In genomic region chr13:93306545-93306944, GRCm38 (mm10) we compare ENCODE assay signal across 11 mouse cellular contexts. TPM values are rescaled to one million over a fixed set of nuclear protein-coding genes. Genes with fewer than 3 reads are reported as not detected.
DNase-seq lines count a peak whose midpoint lies in the region; ATAC-seq and TF ChIP-seq lines count a peak whose summit lies in the region.
"Had no signal": no experiment of that assay in that cellular context is flagged by ENCODE, and none has a peak within 500 bp of the region (broad histone marks: within the 10 kb centered on the region; RNA-seq: fewer than 3 reads in every experiment).

No protein-coding gene starts in this region.

- 60% methylated on average over 3 of the region's 3 CpGs for WGBS in heart, adult 2 months
- 69% methylated on average over 3 of the region's 3 CpGs for WGBS in neural tube, embryonic 11.5 days
- 67% methylated on average over 3 of the region's 3 CpGs for WGBS in limb, embryonic 12.5 days
- 55% methylated on average over 3 of the region's 3 CpGs for WGBS in neural tube, embryonic 14.5 days

- H3K27me3 ChIP-seq in heart, adult 2 months (ENCODE audit: control insufficient read depth, insufficient read depth, low read length): no peaks in the 10 kb centered on the region
- no peaks in the 10 kb centered on the region for H3K27me3 ChIP-seq in neural tube, embryonic 11.5 days (ENCODE audit: control insufficient read depth, insufficient read depth, low read length)
- H3K27me3 ChIP-seq in limb, embryonic 12.5 days: no peaks in the 10 kb centered on the region
- no peaks in the 10 kb centered on the region for H3K27me3 ChIP-seq in neural tube, embryonic 14.5 days (ENCODE audit: control insufficient read depth, insufficient read depth, low read length)
- H3K27me3 ChIP-seq: Patski; stomach, embryonic 15.5 days had no signal

- TF ChIP-seq CTCF in heart, adult 2 months (IDR thresholded peaks at IDR 0.05): no peak

- no peaks in the 10 kb centered on the region for H3K79me2 ChIP-seq in heart, adult 2 months (replicated peaks; ENCODE audit: control insufficient read depth, insufficient read depth, low read length)

- H3K9ac ChIP-seq in heart, adult 2 months (ENCODE audit: low read depth, low read length): peak overlapping the region; percentile 62; the same call in 1 of the 2 replicates
- no peak overlapping the region for H3K9ac ChIP-seq in neural tube, embryonic 11.5 days (ENCODE audit: low read length)
- H3K9ac ChIP-seq in limb, embryonic 12.5 days (replicated peaks): no peak overlapping the region
- H3K9ac ChIP-seq in neural tube, embryonic 14.5 days (replicated peaks; ENCODE audit: low read depth, low read length): no peak overlapping the region
- H3K9ac ChIP-seq: stomach, embryonic 15.5 days had no signal

- no peak for TF ChIP-seq EP300 in heart, adult 2 months (IDR thresholded peaks at IDR 0.05; ENCODE audit: insufficient read depth, low read depth, low read length)

- intact Hi-C loops in heart, adult 2 months (cut with DNase I): loop anchor here (5.0 to 10.0 kb wide), 2 partner anchors 96 to 978 kb away; partner anchors contain the start of gene Scamp1
- intact Hi-C loops in heart, postnatal 14 days (cut with DNase I): loop anchor here (5.0 to 10.0 kb wide), 2 partner anchors 91 to 418 kb away; no protein-coding TSS in a partner anchor

- no peak for ATAC-seq in neural tube, embryonic 11.5 days (ENCODE audit: insufficient read depth, low FRiP score, low TSS enrichment)
- no peak for ATAC-seq in limb, embryonic 12.5 days (ENCODE audit: insufficient number of reproducible peaks, insufficient read depth, low FRiP score, low TSS enrichment, low read depth)
- ATAC-seq in neural tube, embryonic 14.5 days (ENCODE audit: low read depth): no peak
- ATAC-seq: Patski had no signal

- DNase-seq in heart, adult 2 months: no peak
- no peak for DNase-seq in heart, postnatal 14 days
- DNase-seq in neural tube, embryonic 11.5 days (ENCODE audit: low spot score): no peak
- DNase-seq in neural tube, embryonic 10.5 days (ENCODE audit: extremely low spot score, low spot score): no peak
- DNase-seq in cerebellum, adult 9-10 months: no peak
- DNase-seq in embryo, embryonic 10 days (ENCODE audit: low spot score): no peak
- DNase-seq: layer of hippocampus, adult 9-11 months had no signal

- H3K4me1 ChIP-seq in heart, adult 2 months (ENCODE audit: control insufficient read depth, insufficient read depth, low read length): peaks cover 1% of the 10 kb centered on the region
- H3K4me1 ChIP-seq in neural tube, embryonic 11.5 days (ENCODE audit: control insufficient read depth, insufficient read depth, low read length): peaks cover 18% of the 10 kb centered on the region
- H3K4me1 ChIP-seq in limb, embryonic 12.5 days (replicated peaks): peaks cover 32% of the 10 kb centered on the region
- peaks cover 35% of the 10 kb centered on the region for H3K4me1 ChIP-seq in neural tube, embryonic 14.5 days (ENCODE audit: control insufficient read depth, insufficient read depth, low read length)

- no peaks in the 10 kb centered on the region; the same call in 1 of the 2 replicates for H3K36me3 ChIP-seq in heart, adult 2 months (ENCODE audit: control insufficient read depth, insufficient read depth, low read length)
- no peaks in the 10 kb centered on the region for H3K36me3 ChIP-seq in neural tube, embryonic 11.5 days (ENCODE audit: control insufficient read depth, insufficient read depth, low read length)
- no peaks in the 10 kb centered on the region for H3K36me3 ChIP-seq in limb, embryonic 12.5 days
- no peaks in the 10 kb centered on the region for H3K36me3 ChIP-seq in neural tube, embryonic 14.5 days (ENCODE audit: control insufficient read depth, insufficient read depth, low read length)
- H3K36me3 ChIP-seq: stomach, embryonic 15.5 days had no signal

- no peak for TF ChIP-seq POLR2A in heart, adult 2 months (IDR thresholded peaks at IDR 0.05; ENCODE audit: insufficient read depth, low read depth, low read length)

- peak overlapping the region; percentile 78 for H3K4me3 ChIP-seq in heart, adult 2 months
- H3K4me3 ChIP-seq in neural tube, embryonic 11.5 days (ENCODE audit: low read depth, low read length): 0 out of 2 replicates have a peak overlapping the region, but pooled peaks have one; percentile 8
- no peak overlapping the region for H3K4me3 ChIP-seq in limb, embryonic 12.5 days (replicated peaks)
- peak overlapping the region; percentile 83 for H3K4me3 ChIP-seq in neural tube, embryonic 14.5 days (ENCODE audit: low read depth, low read length)

- peak overlapping the region; percentile 98 for H3K27ac ChIP-seq in heart, adult 2 months
- H3K27ac ChIP-seq in neural tube, embryonic 11.5 days (ENCODE audit: low read depth, low read length): no peak overlapping the region
- H3K27ac ChIP-seq in limb, embryonic 12.5 days: no peak overlapping the region
- no peak overlapping the region for H3K27ac ChIP-seq in neural tube, embryonic 14.5 days (ENCODE audit: low read depth, low read length)
- H3K27ac ChIP-seq: stomach, embryonic 15.5 days had no signal

- H3K9me3 ChIP-seq in neural tube, embryonic 11.5 days (ENCODE audit: control insufficient read depth, low read length): no peaks in the 10 kb centered on the region
- H3K9me3 ChIP-seq in limb, embryonic 12.5 days: no peaks in the 10 kb centered on the region
- no peaks in the 10 kb centered on the region for H3K9me3 ChIP-seq in neural tube, embryonic 14.5 days (ENCODE audit: control insufficient read depth, low read length)
- H3K9me3 ChIP-seq: stomach, embryonic 15.5 days had no signal

- H3K4me2 ChIP-seq in neural tube, embryonic 11.5 days (ENCODE audit: low read depth): peak overlapping the region; percentile 62
- H3K4me2 ChIP-seq in limb, embryonic 12.5 days: peak overlapping the region; percentile 70
- peak overlapping the region; percentile 78 for H3K4me2 ChIP-seq in neural tube, embryonic 14.5 days (ENCODE audit: low read depth, low read length)

RNA-seq across cellular contexts. Expression of gene Homer1, which starts 7.1 kb away (rescaled TPM):
- 10 to 100 TPM; 54.8 to 64.0 TPM for total RNA-seq in heart, adult 2 months (2021)
- polyA plus RNA-seq in heart, adult 2 months (2012; rRNA removed): 6.6 and 19.9 TPM in 2 replicates
- total RNA-seq in heart, postnatal 14 days (2021): 10 to 100 TPM; 63.8 to 67.9 TPM
- polyA plus RNA-seq in neural tube, embryonic 11.5 days (2014; fragmentation: Nextera tagmentation; extraction: Ambion mirVana): 14.0 and 16.4 TPM in 2 replicates
- polyA plus RNA-seq in limb, embryonic 12.5 days (2016; fragmentation: Nextera tagmentation; extraction: Ambion mirVana): 11.9 and 13.2 TPM in 2 replicates
- polyA plus RNA-seq in neural tube, embryonic 14.5 days (2014; fragmentation: Nextera tagmentation; extraction: Ambion mirVana): 20.4 and 24.4 TPM in 2 replicates
